Mouse (Mus musculus) embryonic facial prominence, embryonic 15.5 days (tissue): ENCODE results near the gene Zfp366. TPM values are rescaled to one million over a fixed set of nuclear protein-coding genes. Genes with fewer than 3 reads are reported as not detected.

Source experiments
- ATAC-seq: fragments of 200-750 bp; cut with Nextera tagmentation; 2 replicates; pipeline ENCODE4 v1.8.0; 2017; ENCODE audit warnings: low read depth, moderate TSS enrichment; ENCODE audit not compliant: insufficient number of reproducible peaks, low FRiP score, low TSS enrichment
- H3K27ac ChIP-seq: fragments of 300-500 bp; sonication (generic); replicated peaks from 2 replicates; pipeline ENCODE4 v1.5.1; 2015; ENCODE audit warnings: mild to moderate bottlenecking, inconsistent platforms
- H3K27me3 ChIP-seq: fragments of 300-500 bp; sonication (generic); 2 replicates; pipeline ENCODE4 v1.6.1; 2015; ENCODE audit warnings: inconsistent platforms
- H3K36me3 ChIP-seq: fragments of 300-500 bp; sonication (generic); 2 replicates; pipeline ENCODE4 v1.6.1; 2015; ENCODE audit warnings: mild to moderate bottlenecking, inconsistent platforms
- H3K4me1 ChIP-seq: fragments of 300-500 bp; sonication (generic); 2 replicates; pipeline ENCODE4 v1.6.1; 2015; ENCODE audit warnings: inconsistent platforms
- H3K4me2 ChIP-seq: fragments of 300-500 bp; sonication (generic); replicated peaks from 2 replicates; pipeline ENCODE4 v1.6.1; 2015; ENCODE audit warnings: mild to moderate bottlenecking, inconsistent platforms
- H3K4me3 ChIP-seq: fragments of 300-500 bp; sonication (generic); replicated peaks from 2 replicates; pipeline ENCODE4 v1.5.1; 2015; ENCODE audit warnings: mild to moderate bottlenecking, inconsistent platforms
- H3K9ac ChIP-seq: fragments of 300-500 bp; sonication (generic); 2 replicates; pipeline ENCODE4 v1.6.1; 2015; ENCODE audit warnings: inconsistent platforms
- H3K9me3 ChIP-seq: fragments of 300-500 bp; sonication (generic); replicated peaks from 2 replicates; pipeline ENCODE4 v1.6.1; 2016; ENCODE audit warnings: inconsistent platforms
- WGBS: fragments of 180-500 bp; shearing (Covaris S2); methylation state at CpG from one replicate; pipeline ENCODE4 v1.1.7; 2015; 5-methylcytosine and 5-hydroxymethylcytosine counted together
- polyA plus RNA-seq: library from polyadenylated mRNA; unstranded; fragments of >200 nt; fragmentation: Nextera tagmentation; extraction: Ambion mirVana; gene quantifications from 2 replicates; pipeline ENCODE4 v1.2.1, GENCODE M21; 2015

Zfp366 gene
- polyA plus RNA-seq, 1 experiment from 2014 or later = 0.81 TPM

DNA sequence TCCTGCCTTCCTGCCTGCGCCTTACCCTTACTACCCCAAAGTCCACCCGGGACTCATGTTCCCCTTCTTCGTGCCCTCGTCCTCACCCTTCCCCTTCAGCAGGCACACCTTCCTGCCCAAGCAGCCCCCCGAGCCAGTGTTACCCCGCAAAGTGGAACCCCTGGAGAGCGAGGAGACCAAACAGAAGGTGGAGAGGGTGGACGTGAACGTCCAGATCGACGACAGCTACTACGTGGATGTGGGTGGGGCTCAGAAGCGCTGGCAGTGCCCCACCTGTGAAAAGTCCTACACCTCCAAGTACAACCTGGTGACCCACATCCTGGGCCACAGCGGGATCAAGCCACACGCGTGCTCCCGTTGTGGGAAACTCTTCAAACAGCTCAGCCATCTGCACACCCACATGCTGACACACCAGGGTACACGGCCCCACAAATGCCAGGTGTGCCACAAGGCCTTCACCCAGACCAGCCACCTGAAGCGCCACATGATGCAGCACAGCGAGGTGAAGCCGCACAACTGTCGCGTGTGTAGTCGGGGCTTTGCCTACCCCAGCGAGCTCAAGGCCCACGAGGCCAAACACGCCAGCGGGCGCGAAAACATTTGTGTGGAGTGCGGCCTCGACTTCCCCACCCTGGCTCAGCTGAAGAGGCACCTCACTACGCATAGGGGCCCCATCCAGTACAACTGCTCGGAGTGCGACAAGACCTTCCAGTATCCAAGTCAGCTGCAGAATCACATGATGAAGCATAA lies 44.4 kb downstream of the Zfp366 start:
- no peak for ATAC-seq

DNA sequence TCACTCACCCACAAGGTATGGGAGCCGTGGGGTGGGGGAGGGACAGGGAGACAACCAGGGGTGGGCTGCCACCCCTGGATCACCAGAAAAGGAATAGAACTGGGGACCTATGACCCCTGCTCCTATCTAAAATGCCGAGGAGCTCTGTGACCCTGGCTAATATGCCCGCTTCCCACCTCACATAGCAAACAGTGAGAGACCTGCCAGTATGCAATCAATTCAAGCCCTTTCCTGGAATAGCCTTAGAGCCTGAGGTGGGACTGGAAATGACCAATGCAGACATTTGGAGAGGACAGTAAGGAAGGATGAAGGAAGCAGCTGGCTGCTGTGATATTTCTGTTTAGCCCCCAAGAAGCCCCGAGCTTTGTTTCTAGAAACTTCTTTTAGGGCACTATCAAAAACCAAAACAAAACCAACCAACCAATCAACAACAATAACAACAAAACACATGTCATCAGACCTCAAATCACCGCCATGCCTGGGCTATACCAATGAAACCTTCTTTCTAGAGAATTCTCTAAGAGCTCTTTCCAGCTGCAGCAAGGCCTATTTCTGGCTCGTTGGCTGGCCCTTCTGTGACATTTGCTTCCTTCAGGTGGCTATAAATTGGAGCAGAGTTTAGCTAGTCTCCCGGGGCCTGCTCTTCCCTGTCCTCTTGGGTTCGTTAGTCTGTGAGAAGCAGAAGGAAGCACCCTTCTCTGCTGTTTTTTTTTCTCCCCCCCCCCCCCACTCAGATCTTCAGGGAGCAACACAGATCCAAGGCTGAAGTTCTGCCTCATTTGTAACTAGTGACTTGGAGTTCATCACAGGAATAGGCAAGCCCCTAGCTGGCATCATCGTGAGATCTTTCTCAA lies 45.2 kb downstream of the Zfp366 start:
- H3K27me3 ChIP-seq = no peaks in the 10 kb centered on the region
- H3K9me3 ChIP-seq = no peaks in the 10 kb centered on the region
- WGBS = 72% methylated on average over 9 of the region's 9 CpGs
- H3K27ac ChIP-seq = no peak overlapping the region
- ATAC-seq = no peak
- H3K4me3 ChIP-seq = no peak overlapping the region
- 0 out of 2 replicates have a peak, but pooled peaks cover 4% of the 10 kb centered on the region for H3K4me1 ChIP-seq
- no peaks in the 10 kb centered on the region for H3K36me3 ChIP-seq
- no peak overlapping the region for H3K4me2 ChIP-seq
- no peak overlapping the region for H3K9ac ChIP-seq

More for the DNA sequence above, 44.4 kb downstream of the Zfp366 start:
- Histone ChIP-seq H3K4me3 (no peak overlapping the region), H3K9ac (no peak overlapping the region), H3K9me3 (no peaks in the 10 kb centered on the region), H3K36me3 (no peaks in the 10 kb centered on the region), H3K4me1 (0 out of 2 replicates have a peak, but pooled peaks cover 4% of the 10 kb centered on the region), H3K27ac (no peak overlapping the region), H3K4me2 (no peak overlapping the region), H3K27me3 (no peaks in the 10 kb centered on the region)
- 91% methylated on average over 35 of the region's 35 CpGs for WGBS

DNA sequence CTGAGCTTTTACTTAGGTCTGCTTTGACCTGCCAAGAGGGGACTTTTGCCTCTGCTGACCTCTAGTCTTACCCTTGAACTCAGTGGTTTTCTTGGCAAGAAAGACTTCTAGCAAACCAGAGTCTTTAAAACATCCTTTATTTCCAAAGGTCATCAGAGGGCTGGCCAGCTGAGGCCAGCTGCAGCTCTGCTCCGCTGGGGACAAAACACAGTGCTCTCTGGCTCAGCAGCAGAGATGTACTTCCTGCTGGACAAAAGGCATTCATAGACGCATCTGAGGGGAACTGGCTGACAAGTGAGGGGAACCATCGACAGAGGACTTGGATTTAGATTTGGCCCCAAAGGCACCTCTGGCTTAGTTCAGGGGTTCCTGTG lies 45.9 kb downstream of the Zfp366 start:
- Histone ChIP-seq H3K27ac (no peak overlapping the region), H3K4me2 (no peak overlapping the region), H3K27me3 (no peaks in the 10 kb centered on the region), H3K9me3 (no peaks in the 10 kb centered on the region), H3K36me3 (no peaks in the 10 kb centered on the region), H3K9ac (no peak overlapping the region), H3K4me3 (no peak overlapping the region), H3K4me1 (0 out of 2 replicates have a peak, but pooled peaks cover 1% of the 10 kb centered on the region)
- no peak for ATAC-seq
- 42% methylated on average over 3 of the region's 3 CpGs for WGBS

DNA sequence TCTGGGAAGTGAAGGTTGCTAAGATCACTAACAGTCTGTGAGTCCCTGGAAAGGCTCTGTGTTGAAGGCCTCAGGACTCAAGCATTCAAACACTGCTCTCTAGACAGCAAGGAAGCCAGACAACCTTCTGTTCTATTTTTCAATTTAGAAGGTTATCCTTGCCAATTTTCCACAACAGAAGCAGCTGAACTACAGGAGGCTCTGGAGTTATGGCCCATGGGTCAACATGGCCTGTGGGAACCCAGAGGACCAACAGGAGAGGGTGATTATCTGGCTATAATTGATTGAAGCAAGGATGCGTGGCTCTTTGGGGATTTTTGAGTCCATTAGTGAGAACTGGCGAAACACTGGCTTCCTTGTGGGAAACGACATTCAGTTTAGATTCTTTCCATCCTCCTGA lies 48.7 kb downstream of the Zfp366 start:
- Histone ChIP-seq H3K9me3 (no peaks in the 10 kb centered on the region), H3K9ac (no peak overlapping the region), H3K4me1 (peaks cover 9% of the 10 kb centered on the region; the same call in 1 of the 2 replicates), H3K4me2 (no peak overlapping the region), H3K27ac (peak overlapping the region; percentile 18; the same call in 1 of the 2 replicates), H3K27me3 (no peaks in the 10 kb centered on the region), H3K4me3 (no peak overlapping the region), H3K36me3 (no peaks in the 10 kb centered on the region)
- ATAC-seq = 0 out of 2 replicates have a peak, but pooled peaks have one; percentile 17
- 50% methylated on average over 3 of the region's 3 CpGs for WGBS

DNA sequence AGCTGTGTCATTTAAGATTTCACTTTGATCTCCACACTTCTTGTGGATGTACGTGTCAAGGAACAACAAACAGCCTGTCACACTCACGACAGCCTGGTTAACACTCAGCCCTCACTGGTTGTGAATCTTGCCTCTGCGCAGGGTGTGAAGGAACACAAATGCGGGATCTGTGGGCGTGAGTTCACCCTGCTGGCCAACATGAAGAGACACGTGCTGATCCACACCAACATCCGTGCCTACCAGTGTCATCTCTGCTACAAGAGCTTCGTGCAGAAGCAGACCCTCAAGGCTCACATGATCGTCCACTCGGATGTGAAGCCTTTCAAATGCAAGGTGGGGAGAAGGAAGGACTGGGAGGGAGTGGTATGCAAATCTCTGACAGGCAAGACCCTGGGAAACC lies 49.3 kb downstream of the Zfp366 start:
- Histone ChIP-seq H3K9me3 (no peaks in the 10 kb centered on the region), H3K27me3 (no peaks in the 10 kb centered on the region), H3K9ac (no peak overlapping the region), H3K36me3 (no peaks in the 10 kb centered on the region), H3K4me3 (no peak overlapping the region), H3K27ac (peak overlapping the region; percentile 48), H3K4me1 (peaks cover 15% of the 10 kb centered on the region), H3K4me2 (no peak overlapping the region)
- ATAC-seq = no peak
- 71% methylated on average over 10 of the region's 10 CpGs for WGBS

DNA sequence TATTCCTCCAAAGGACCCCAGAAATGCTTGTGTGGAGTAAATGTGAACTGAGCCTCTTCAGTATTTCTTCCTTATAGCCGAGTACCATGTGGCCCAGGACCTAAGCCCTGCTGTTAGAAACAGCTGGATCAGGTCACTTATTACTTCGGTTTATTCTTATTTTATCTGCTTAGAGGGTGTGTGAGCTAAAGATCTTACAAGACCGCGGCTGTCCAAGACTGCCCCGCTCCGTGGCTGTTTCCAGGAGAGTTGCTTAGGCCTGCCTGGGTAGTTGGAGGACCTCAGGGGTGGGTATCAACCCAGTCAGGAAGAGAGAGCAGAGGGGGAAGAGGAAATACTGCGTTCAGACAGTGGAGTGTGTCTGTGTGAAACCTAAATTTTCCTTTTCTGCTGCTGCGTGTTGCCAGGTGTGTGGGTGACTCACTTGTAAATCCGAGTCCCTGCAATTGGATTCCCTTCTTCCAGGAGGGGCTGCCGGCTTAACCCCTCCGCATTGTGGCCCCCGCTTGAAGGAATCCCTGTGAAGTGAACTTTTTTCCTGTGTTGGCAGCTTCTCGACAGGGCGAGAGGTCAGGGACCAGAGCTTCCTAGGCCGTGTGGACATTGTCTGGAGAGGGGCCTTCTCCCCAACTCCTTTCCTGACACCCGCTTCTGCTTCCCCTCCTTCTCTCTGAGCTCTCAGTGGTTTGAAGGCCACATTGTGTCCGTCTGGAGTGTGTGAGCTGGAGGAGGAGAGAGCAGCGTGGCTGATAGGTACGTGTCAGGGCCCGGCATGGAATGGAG lies 51.0 kb downstream of the Zfp366 start:
- peaks cover 28% of the 10 kb centered on the region for H3K4me1 ChIP-seq
- 71% methylated on average over 20 of the region's 20 CpGs for WGBS
- H3K36me3 ChIP-seq = no peaks in the 10 kb centered on the region
- no peaks in the 10 kb centered on the region for H3K9me3 ChIP-seq
- H3K4me3 ChIP-seq = no peak overlapping the region
- H3K27me3 ChIP-seq = no peaks in the 10 kb centered on the region
- no peak for ATAC-seq
- peak overlapping the region; percentile 34; the same call in 1 of the 2 replicates for H3K27ac ChIP-seq
- H3K9ac ChIP-seq = no peak overlapping the region
- no peak overlapping the region for H3K4me2 ChIP-seq

DNA sequence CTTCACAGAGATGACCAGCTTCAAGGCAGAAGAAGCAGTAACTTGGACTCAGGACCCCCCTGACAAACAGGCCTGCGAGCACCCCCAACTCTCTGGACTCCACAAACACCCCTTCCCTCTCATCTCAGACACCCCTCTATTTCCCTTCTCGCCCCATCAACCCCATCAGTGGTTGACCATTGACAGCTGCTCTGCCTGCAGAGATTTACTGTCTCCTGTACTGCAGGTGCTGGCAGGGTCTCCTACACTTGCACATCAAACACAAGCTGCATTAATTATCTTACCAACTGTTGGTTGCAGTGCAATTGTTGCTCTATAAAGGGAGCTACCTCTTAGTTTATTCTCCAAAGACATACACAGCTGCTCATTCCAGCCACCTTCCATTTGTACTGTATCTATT lies 51.6 kb downstream of the Zfp366 start:
- Histone ChIP-seq H3K9me3 (no peaks in the 10 kb centered on the region), H3K4me3 (no peak overlapping the region), H3K27ac (peak overlapping the region; percentile 34; the same call in 1 of the 2 replicates), H3K27me3 (no peaks in the 10 kb centered on the region), H3K9ac (no peak overlapping the region), H3K4me2 (no peak overlapping the region), H3K36me3 (no peaks in the 10 kb centered on the region), H3K4me1 (peaks cover 28% of the 10 kb centered on the region)
- 85% methylated on average over 2 of the region's 2 CpGs for WGBS
- no peak for ATAC-seq

DNA sequence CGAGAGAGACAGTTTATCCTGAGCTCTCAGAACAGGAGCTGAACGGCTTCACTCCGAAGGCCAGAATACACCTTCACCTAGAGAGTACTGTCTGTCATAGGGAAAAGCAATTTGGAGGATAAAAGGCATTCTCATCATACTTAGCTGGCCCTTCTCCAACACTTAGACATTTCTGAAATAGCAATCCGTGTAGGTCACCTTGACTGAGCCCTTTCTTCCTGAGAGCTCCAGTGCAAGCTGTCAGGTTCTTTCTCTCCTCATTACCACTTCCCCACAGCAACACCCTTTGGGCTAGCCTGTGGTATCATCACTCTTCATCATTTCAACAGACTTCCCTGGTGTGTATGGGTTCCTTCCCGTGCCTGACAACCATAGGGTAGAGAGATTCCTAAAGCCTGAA lies 52.5 kb downstream of the Zfp366 start:
- peaks cover 28% of the 10 kb centered on the region for H3K4me1 ChIP-seq
- no peaks in the 10 kb centered on the region for H3K27me3 ChIP-seq
- H3K4me2 ChIP-seq = no peak overlapping the region
- no peak overlapping the region for H3K9ac ChIP-seq
- H3K36me3 ChIP-seq = no peaks in the 10 kb centered on the region
- WGBS = 69% methylated on average over 5 of the region's 5 CpGs
- H3K4me3 ChIP-seq = no peak overlapping the region
- H3K9me3 ChIP-seq = no peaks in the 10 kb centered on the region
- no peak for ATAC-seq
- H3K27ac ChIP-seq = peak overlapping the region; percentile 75

DNA sequence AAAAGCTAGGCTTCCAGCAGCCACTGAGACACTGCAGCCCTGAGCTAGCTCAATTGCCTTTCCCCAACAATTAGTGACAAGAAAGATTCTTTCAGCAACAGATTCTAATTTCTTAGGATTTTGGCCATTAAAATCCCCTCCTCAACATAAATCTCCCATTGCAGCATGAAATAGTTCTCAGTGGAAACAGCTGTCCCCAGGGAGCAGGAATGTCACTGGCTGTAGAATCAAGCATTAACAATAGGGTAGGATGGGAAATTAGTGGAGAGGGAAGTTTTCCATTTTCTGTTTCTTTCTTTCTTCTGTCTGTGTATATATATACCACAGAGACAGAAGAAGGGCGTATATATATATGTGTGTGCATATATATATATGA lies 53.2 kb downstream of the Zfp366 start:
- H3K9me3 ChIP-seq = no peaks in the 10 kb centered on the region
- ATAC-seq = no peak
- no peak overlapping the region for H3K4me3 ChIP-seq
- no peak overlapping the region for H3K4me2 ChIP-seq
- no peak overlapping the region for H3K9ac ChIP-seq
- H3K27me3 ChIP-seq = no peaks in the 10 kb centered on the region
- H3K36me3 ChIP-seq = no peaks in the 10 kb centered on the region
- H3K4me1 ChIP-seq = peaks cover 28% of the 10 kb centered on the region
- 56% methylated on average over 1 of the region's 1 CpGs for WGBS
- H3K27ac ChIP-seq = peak overlapping the region; percentile 75

DNA sequence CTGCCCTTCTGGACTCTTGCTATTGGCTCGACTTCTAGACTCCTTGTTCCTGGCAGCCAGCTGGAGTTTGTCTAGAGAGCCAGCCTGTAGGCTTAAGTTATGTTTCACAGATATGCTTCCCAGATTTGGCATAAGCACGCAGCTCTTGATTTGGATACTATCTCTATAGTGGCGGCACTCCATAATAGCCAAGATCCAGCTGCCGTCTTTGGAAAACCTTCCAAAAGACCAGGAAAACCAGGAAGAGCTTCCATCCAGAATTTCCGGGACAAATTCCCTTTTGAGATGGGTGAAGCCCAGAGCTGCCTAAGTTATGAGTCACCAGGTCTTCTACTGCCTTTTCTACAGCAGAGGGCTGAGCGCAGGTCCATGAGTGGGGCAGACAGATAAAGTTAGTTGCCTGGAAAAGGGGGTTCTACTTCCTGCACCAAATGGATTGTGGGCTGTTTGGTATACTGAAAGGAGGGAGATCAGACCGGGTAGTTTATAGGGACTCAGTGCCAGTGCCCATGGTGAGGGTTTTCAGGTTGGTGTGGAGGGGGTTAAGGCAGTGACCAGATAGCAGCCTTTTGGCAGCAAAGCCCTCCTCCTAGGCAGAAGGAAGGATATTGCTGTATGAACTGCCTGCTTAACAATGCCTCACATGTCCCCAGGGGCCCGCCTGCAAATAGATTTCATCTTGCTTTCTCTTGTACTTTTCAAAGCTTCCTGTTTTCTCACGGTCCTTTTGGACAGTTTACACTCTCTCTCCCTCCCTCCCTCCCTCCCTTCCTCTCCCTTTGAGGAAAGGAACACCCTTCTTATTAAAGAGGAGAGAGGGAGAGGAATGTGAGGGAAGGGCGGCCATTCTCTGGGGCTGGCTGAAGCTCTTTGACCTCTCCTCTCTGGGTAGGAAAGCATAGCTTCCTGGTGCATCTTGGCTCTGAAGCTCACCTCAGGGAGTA lies 53.9 kb downstream of the Zfp366 start:
- H3K27ac ChIP-seq = peak overlapping the region; percentile 75
- H3K4me3 ChIP-seq = no peak overlapping the region
- H3K4me2 ChIP-seq = no peak overlapping the region
- no peaks in the 10 kb centered on the region for H3K27me3 ChIP-seq
- 38% methylated on average over 10 of the region's 10 CpGs for WGBS
- peak; percentile 56; the same call in 1 of the 2 replicates for ATAC-seq
- H3K9ac ChIP-seq = no peak overlapping the region
- H3K9me3 ChIP-seq = no peaks in the 10 kb centered on the region
- H3K36me3 ChIP-seq = no peaks in the 10 kb centered on the region
- H3K4me1 ChIP-seq = peaks cover 28% of the 10 kb centered on the region
